Mouse (Mus musculus) spleen, postnatal 36 days (tissue): ENCODE results near the gene Sele.
A peak's percentile ranks its signal among the peaks of the same experiment; 100 is the strongest.
"Not testable (repeated sequence)": the region's sequence is repeated elsewhere in the genome, so short reads cannot be mapped to it uniquely, and the experiment has no call there.

Experiments
- DNase-seq, 2 experiments: peaks; one replicate each; pipeline ENCODE4 v3.0.0; 2022; ENCODE audit warnings: low spot score in 2 of 2, mixed read lengths in 1 of 2

The Sele gene

GRCm38 (mm10) chr1:164047934-164048333, at the start of gene Sele:
Gene Sele (plus strand): TSS chr1:164048234.
- no peak for DNase-seq

GRCm38 (mm10) chr1:164001831-164002452, 46.1 kb upstream of the Sele start:
- DNase-seq: no peak

- no peak for DNase-seq
Observed at GRCm38 (mm10) chr1:164004311-164004710, 43.7 kb upstream of the Sele start.

- DNase-seq: peak; percentile 33 to 43
Observed at GRCm38 (mm10) chr1:164009235-164009634, 38.8 kb upstream of the Sele start.

GRCm38 (mm10) chr1:164014616-164015015, 33.4 kb upstream of the Sele start:
- DNase-seq: no peak

- DNase-seq: no peak
Observed at GRCm38 (mm10) chr1:164018221-164018896, 29.7 kb upstream of the Sele start.

GRCm38 (mm10) chr1:164019789-164020188, 28.2 kb upstream of the Sele start:
- no peak for DNase-seq

- DNase-seq: not testable (repeated sequence)
Observed at GRCm38 (mm10) chr1:164020746-164021145, 27.3 kb upstream of the Sele start.

- DNase-seq: not testable (repeated sequence)
Observed at GRCm38 (mm10) chr1:164022106-164022505, 25.9 kb upstream of the Sele start.

- no peak for DNase-seq
Observed at GRCm38 (mm10) chr1:164025685-164026084, 22.3 kb upstream of the Sele start.

- peak in 1 of 2 experiments; percentile 20 for DNase-seq
Observed at GRCm38 (mm10) chr1:164027416-164027815, 20.6 kb upstream of the Sele start.

- no peak for DNase-seq
Observed at GRCm38 (mm10) chr1:164040385-164041135, 7.5 kb upstream of the Sele start.

GRCm38 (mm10) chr1:164043549-164043948, 4.5 kb upstream of the Sele start:
- DNase-seq: no peak

GRCm38 (mm10) chr1:164053561-164053960, 5.5 kb downstream of the Sele start:
- DNase-seq: no peak

GRCm38 (mm10) chr1:164054800-164055199, 6.8 kb downstream of the Sele start:
- DNase-seq: no peak

GRCm38 (mm10) chr1:164060071-164060470, 12.0 kb downstream of the Sele start:
- no peak for DNase-seq

- peak; percentile 62 to 77 for DNase-seq
Observed at GRCm38 (mm10) chr1:164061278-164061677, 13.2 kb downstream of the Sele start.

GRCm38 (mm10) chr1:164061925-164062324, 13.9 kb downstream of the Sele start, which contains the start of gene Sell:
Gene Sell (plus strand): TSS chr1:164061982.
- DNase-seq: peak; percentile 81 to 84

- DNase-seq: no peak
Observed at GRCm38 (mm10) chr1:164062856-164063255, 14.8 kb downstream of the Sele start.

- DNase-seq: peak; percentile 62 to 73
Observed at GRCm38 (mm10) chr1:164063745-164064144, 15.7 kb downstream of the Sele start.

GRCm38 (mm10) chr1:164069261-164069660, 21.2 kb downstream of the Sele start:
- no peak for DNase-seq

GRCm38 (mm10) chr1:164070461-164070860, 22.4 kb downstream of the Sele start:
- peak; percentile 72 to 76 for DNase-seq

- DNase-seq: peak; percentile 77 to 81
Observed at GRCm38 (mm10) chr1:164071111-164071510, 23.1 kb downstream of the Sele start.
